Mouse (Mus musculus): Measurements from ENCODE around the gene Asic3. TPM values are rescaled to one million over a fixed set of nuclear protein-coding genes. Genes with fewer than 3 reads are reported as not detected.

The Asic3 gene
- 0.71 and 1.1 TPM in 2 replicates for polyA plus RNA-seq (2012; rRNA removed)

DNA sequence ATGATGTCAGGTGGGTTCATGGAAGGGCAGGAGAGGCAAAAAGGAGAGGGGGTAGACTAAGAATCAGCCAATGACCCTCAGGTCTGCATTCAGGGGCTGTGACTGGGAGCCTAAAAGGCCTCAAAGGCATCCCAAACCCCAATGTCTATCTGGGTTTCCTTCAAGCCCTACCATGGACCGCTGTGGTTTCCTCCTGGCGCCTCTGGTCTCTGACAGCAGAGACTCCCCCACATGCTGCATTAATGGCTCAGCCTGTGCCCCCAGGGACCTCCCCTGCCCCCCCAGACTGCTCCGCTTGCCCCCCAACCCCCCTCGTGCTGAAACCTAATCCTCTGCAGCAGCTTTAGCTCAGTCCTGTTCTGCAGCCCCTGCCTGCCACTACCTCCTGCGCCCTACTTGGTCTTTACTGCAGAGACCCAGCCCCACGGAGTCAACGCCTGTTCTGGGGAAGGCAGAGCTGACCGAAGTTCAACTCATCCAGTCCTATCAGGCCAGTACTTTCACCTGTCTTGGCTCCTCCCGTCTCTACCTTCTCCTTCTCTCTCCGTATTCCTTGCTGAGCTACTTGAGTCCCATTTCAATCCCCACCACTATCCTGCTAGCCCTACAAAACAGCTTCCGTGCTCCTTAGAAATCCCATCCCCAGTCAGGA is at the start of gene Asic3:
TSS of gene Asic3 (plus strand) at position 351 of the 652 bp plus-strand sequence.
- TF ChIP-seq POLR2A (IDR thresholded peaks at IDR 0.05; ENCODE audit: borderline replicate concordance, extremely low read depth, insufficient read depth, insufficient read length, poor library complexity, severe bottlenecking) (no peak), CTCF (IDR thresholded peaks at IDR 0.05; ENCODE audit: borderline replicate concordance, extremely low read depth, insufficient read depth, insufficient read length) (no peak)
- DNase-seq (ENCODE audit: low read depth): no peak

DNA sequence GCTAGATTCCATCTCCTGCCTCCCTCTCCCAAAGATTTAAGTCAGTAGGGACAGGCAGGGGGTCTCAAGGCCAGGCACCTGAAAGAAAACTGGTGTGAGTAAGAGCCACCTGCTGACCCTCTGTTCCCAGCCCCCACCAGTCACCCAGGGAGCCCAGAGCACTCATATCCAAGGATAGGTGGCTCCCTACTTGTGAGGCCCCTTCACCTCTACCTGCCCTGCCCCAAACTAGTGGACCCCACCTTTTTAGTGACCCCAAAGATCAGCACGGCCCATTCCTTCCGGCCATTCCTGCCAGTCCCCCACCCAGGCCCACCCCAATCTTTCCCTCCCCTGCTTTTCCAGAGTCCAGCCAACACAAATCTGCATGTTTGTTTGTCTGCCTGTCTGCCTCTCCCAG is 49.7 kb upstream of the Asic3 start:
- DNase-seq (ENCODE audit: low read depth): no peak
- TF ChIP-seq CTCF (IDR thresholded peaks at IDR 0.05; ENCODE audit: borderline replicate concordance, extremely low read depth, insufficient read depth, insufficient read length): no peak
- TF ChIP-seq POLR2A (IDR thresholded peaks at IDR 0.05; ENCODE audit: borderline replicate concordance, extremely low read depth, insufficient read depth, insufficient read length, poor library complexity, severe bottlenecking): no peak

- no peak for DNase-seq (ENCODE audit: low read depth)
- TF ChIP-seq POLR2A (IDR thresholded peaks at IDR 0.05; ENCODE audit: borderline replicate concordance, extremely low read depth, insufficient read depth, insufficient read length, poor library complexity, severe bottlenecking): no peak
- TF ChIP-seq CTCF (IDR thresholded peaks at IDR 0.05; ENCODE audit: borderline replicate concordance, extremely low read depth, insufficient read depth, insufficient read length): no peak
These were observed 49.1 kb upstream of the Asic3 start for GRCm38 (mm10) chr5:24364061-24364460.

DNA sequence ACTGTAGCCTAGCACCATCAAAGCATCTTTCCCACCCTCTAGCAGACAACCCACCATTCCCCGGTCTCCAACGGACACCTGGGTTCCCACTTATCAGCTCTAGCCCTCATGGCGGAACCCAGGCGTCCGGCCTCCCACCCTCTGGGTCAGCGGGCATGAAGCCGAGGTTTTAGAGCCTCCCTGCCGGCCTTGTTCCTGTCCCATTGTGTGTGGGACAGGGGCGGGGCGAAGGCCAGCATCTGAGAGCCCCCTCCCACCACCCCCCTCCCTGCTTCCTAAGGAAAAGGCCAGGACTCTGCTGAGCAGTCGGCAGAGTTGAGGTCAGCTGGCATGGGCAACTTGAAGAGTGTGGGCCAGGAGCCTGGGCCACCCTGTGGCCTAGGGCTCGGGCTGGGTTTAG is 48.7 kb upstream of the Asic3 start, which contains the start of gene Nos3:
TSS of gene Nos3 (plus strand) at position 303 of the 400 bp plus-strand sequence.
- TF ChIP-seq POLR2A (IDR thresholded peaks at IDR 0.05; ENCODE audit: borderline replicate concordance, extremely low read depth, insufficient read depth, insufficient read length, poor library complexity, severe bottlenecking) (no peak), CTCF (IDR thresholded peaks at IDR 0.05; ENCODE audit: borderline replicate concordance, extremely low read depth, insufficient read depth, insufficient read length) (no peak)
- no peak for DNase-seq (ENCODE audit: low read depth)

GRCm38 (mm10) chr5:24364963-24365362 is 48.2 kb upstream of the Asic3 start:
- DNase-seq (ENCODE audit: low read depth): no peak

DNA sequence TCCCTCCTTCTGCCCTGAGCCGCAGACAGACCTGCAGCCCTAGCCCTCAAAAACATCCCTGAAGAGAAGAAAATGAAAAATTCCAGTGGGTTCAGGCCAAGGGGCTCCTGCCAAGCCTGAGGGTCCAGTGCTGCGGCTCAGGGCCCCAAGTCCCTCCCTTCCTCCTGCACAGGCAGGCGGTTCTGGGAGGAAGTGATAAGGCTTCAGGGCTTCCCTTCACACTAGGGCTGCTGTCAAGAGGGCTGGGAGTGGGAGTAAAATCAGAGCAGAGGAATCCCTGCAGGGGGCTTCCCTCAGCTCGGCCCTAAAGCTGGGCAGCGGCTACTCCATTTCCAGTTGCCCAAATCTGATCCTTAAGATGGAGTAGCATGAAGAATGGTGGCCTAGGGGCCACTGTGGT is 47.7 kb upstream of the Asic3 start:
- DNase-seq (ENCODE audit: low read depth): no peak
- no peak for TF ChIP-seq POLR2A (IDR thresholded peaks at IDR 0.05; ENCODE audit: borderline replicate concordance, extremely low read depth, insufficient read depth, insufficient read length, poor library complexity, severe bottlenecking)

More at GRCm38 (mm10) chr5:24364963-24365362, 48.2 kb upstream of the Asic3 start:
- no peak for TF ChIP-seq CTCF (IDR thresholded peaks at IDR 0.05; ENCODE audit: borderline replicate concordance, extremely low read depth, insufficient read depth, insufficient read length)
- no peak for TF ChIP-seq POLR2A (IDR thresholded peaks at IDR 0.05; ENCODE audit: borderline replicate concordance, extremely low read depth, insufficient read depth, insufficient read length, poor library complexity, severe bottlenecking)

DNA sequence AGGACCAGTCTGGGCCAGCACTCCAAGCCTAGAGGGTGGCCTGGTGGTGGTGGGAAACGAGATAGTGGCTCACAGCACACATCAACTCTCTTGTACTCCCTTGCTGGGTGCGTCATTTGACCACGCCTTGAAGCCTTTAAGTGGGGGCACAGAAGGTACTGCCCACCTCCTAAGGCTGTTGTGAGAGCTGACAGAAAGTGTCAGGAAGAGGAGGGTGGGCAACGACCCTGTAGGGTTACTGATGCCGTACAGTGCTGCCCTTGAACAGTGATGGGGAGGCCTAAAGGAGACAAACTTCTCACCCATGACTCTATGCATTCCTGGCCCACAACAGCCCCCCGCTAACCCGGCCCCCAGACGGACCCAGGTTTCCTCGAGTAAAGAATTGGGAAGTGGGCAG is 46.8 kb upstream of the Asic3 start:
- TF ChIP-seq POLR2A (IDR thresholded peaks at IDR 0.05; ENCODE audit: borderline replicate concordance, extremely low read depth, insufficient read depth, insufficient read length, poor library complexity, severe bottlenecking): no peak
- TF ChIP-seq CTCF (IDR thresholded peaks at IDR 0.05; ENCODE audit: borderline replicate concordance, extremely low read depth, insufficient read depth, insufficient read length): no peak
- DNase-seq (ENCODE audit: low read depth): no peak

DNA sequence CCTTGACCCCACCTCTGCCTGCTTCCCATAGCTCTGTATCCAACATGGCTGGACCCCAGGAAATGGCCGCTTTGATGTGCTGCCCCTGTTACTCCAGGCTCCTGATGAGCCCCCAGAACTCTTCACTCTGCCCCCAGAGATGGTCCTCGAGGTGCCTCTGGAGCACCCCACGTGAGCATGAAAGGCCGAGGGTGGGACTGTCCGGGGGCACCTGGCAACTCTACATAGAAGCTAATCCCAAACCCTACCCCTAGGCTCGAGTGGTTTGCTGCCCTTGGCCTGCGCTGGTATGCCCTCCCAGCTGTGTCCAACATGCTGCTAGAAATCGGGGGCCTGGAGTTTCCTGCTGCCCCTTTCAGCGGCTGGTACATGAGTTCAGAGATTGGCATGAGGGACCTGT is 43.4 kb upstream of the Asic3 start:
- TF ChIP-seq CTCF (IDR thresholded peaks at IDR 0.05; ENCODE audit: borderline replicate concordance, extremely low read depth, insufficient read depth, insufficient read length): no peak
- TF ChIP-seq POLR2A (IDR thresholded peaks at IDR 0.05; ENCODE audit: borderline replicate concordance, extremely low read depth, insufficient read depth, insufficient read length, poor library complexity, severe bottlenecking): no peak
- no peak for DNase-seq (ENCODE audit: low read depth)

DNA sequence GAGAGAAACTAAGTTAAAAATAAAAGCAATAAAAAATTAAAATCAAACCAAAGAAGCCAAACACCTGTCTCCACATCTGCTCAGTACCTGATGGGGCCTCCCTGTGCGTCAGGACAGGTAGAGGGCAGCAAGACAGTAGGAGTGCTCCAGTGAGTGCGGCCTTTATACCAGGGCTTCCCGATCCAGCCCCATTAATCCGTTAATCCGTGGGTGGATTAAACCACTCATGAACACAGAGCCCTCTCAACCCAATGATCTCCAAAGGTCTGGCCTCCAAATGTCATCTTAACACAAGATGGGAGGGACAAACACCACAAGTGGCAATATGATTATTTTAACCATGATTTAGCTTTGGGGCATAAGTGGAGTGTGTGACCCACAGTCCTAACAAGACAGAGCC is 39.4 kb upstream of the Asic3 start:
- TF ChIP-seq CTCF (IDR thresholded peaks at IDR 0.05; ENCODE audit: borderline replicate concordance, extremely low read depth, insufficient read depth, insufficient read length): no peak
- no peak for TF ChIP-seq POLR2A (IDR thresholded peaks at IDR 0.05; ENCODE audit: borderline replicate concordance, extremely low read depth, insufficient read depth, insufficient read length, poor library complexity, severe bottlenecking)
- no peak for DNase-seq (ENCODE audit: low read depth)

- DNase-seq (ENCODE audit: low read depth): peak; percentile 81
- no peak for TF ChIP-seq CTCF (IDR thresholded peaks at IDR 0.05; ENCODE audit: borderline replicate concordance, extremely low read depth, insufficient read depth, insufficient read length)
- no peak for TF ChIP-seq POLR2A (IDR thresholded peaks at IDR 0.05; ENCODE audit: borderline replicate concordance, extremely low read depth, insufficient read depth, insufficient read length, poor library complexity, severe bottlenecking)
These were observed 39.0 kb upstream of the Asic3 start for GRCm38 (mm10) chr5:24374216-24374615.

GRCm38 (mm10) chr5:24374666-24375328 is 38.4 kb upstream of the Asic3 start:
- TF ChIP-seq POLR2A (IDR thresholded peaks at IDR 0.05; ENCODE audit: borderline replicate concordance, extremely low read depth, insufficient read depth, insufficient read length, poor library complexity, severe bottlenecking) (no peak), CTCF (IDR thresholded peaks at IDR 0.05; ENCODE audit: borderline replicate concordance, extremely low read depth, insufficient read depth, insufficient read length) (no peak)

GRCm38 (mm10) chr5:24378700-24379099 is 34.5 kb upstream of the Asic3 start:
- no peak for DNase-seq (ENCODE audit: low read depth)
- TF ChIP-seq CTCF (IDR thresholded peaks at IDR 0.05; ENCODE audit: borderline replicate concordance, extremely low read depth, insufficient read depth, insufficient read length) (no peak), POLR2A (IDR thresholded peaks at IDR 0.05; ENCODE audit: borderline replicate concordance, extremely low read depth, insufficient read depth, insufficient read length, poor library complexity, severe bottlenecking) (no peak)

More at GRCm38 (mm10) chr5:24374666-24375328, 38.4 kb upstream of the Asic3 start:
- DNase-seq (ENCODE audit: low read depth): no peak

Measured in brain, embryonic 14.5 days (tissue).